Mouse (Mus musculus): ENCODE measurements around the gene Fpgs. TPM values are rescaled to one million over a fixed set of nuclear protein-coding genes. Genes with fewer than 3 reads are reported as not detected.

Gene Fpgs
- polyA plus RNA-seq, 1 experiment from 2014 or later, result 21.9 TPM

- 52% methylated on average over 11 of the region's 11 CpGs for WGBS
- no peak overlapping the region; the same call in 1 of the 2 replicates for H3K9ac ChIP-seq (ENCODE audit: low read length)
- no peaks in the 10 kb centered on the region for H3K36me3 ChIP-seq (ENCODE audit: control insufficient read depth, insufficient read depth, low read length)
- no peak for DNase-seq (ENCODE audit: low spot score)
- no peaks in the 10 kb centered on the region for H3K27me3 ChIP-seq (ENCODE audit: control insufficient read depth, insufficient read depth, low read length)
- no peak overlapping the region for H3K27ac ChIP-seq (ENCODE audit: low read depth, low read length)
- H3K4me3 ChIP-seq (ENCODE audit: low read depth, low read length), result no peak overlapping the region
- no peak overlapping the region for H3K4me2 ChIP-seq (ENCODE audit: low read depth, low read length, severe bottlenecking)
- ATAC-seq (replicated peaks; ENCODE audit: low FRiP score), result no peak
- H3K4me1 ChIP-seq (replicated peaks; ENCODE audit: control insufficient read depth, insufficient read depth, low read length), result no peaks in the 10 kb centered on the region
- H3K9me3 ChIP-seq (ENCODE audit: control insufficient read depth, low read length), result no peaks in the 10 kb centered on the region
Observed at GRCm38 (mm10) chr2:32637778-32638281, 66.1 kb downstream of the Fpgs start.

- no peak overlapping the region for H3K4me2 ChIP-seq (ENCODE audit: low read depth, low read length, severe bottlenecking)
- no peaks in the 10 kb centered on the region for H3K4me1 ChIP-seq (replicated peaks; ENCODE audit: control insufficient read depth, insufficient read depth, low read length)
- ATAC-seq (replicated peaks; ENCODE audit: low FRiP score) (no peak), DNase-seq (ENCODE audit: low spot score) (no peak)
- no peak overlapping the region for H3K4me3 ChIP-seq (ENCODE audit: low read depth, low read length)
- no peak overlapping the region for H3K27ac ChIP-seq (ENCODE audit: low read depth, low read length)
- H3K36me3 ChIP-seq (ENCODE audit: control insufficient read depth, insufficient read depth, low read length), result no peaks in the 10 kb centered on the region
- no peaks in the 10 kb centered on the region for H3K9me3 ChIP-seq (ENCODE audit: control insufficient read depth, low read length)
- WGBS, result 84% methylated on average over 7 of the region's 7 CpGs
- no peaks in the 10 kb centered on the region for H3K27me3 ChIP-seq (ENCODE audit: control insufficient read depth, insufficient read depth, low read length)
- H3K9ac ChIP-seq (ENCODE audit: low read length), result no peak overlapping the region
Observed at GRCm38 (mm10) chr2:32636617-32637016, 67.3 kb downstream of the Fpgs start.

- Histone ChIP-seq H3K27ac (ENCODE audit: low read depth, low read length) (no peak overlapping the region), H3K4me2 (ENCODE audit: low read depth, low read length, severe bottlenecking) (no peak overlapping the region), H3K9me3 (ENCODE audit: control insufficient read depth, low read length) (no peaks in the 10 kb centered on the region), H3K4me1 (replicated peaks; ENCODE audit: control insufficient read depth, insufficient read depth, low read length) (peaks cover 2% of the 10 kb centered on the region), H3K36me3 (ENCODE audit: control insufficient read depth, insufficient read depth, low read length) (no peaks in the 10 kb centered on the region), H3K27me3 (ENCODE audit: control insufficient read depth, insufficient read depth, low read length) (no peaks in the 10 kb centered on the region), H3K4me3 (ENCODE audit: low read depth, low read length) (no peak overlapping the region), H3K9ac (ENCODE audit: low read length) (no peak overlapping the region)
- WGBS, result 86% methylated on average over 10 of the region's 10 CpGs
- DNase-seq (ENCODE audit: low spot score), result no peak
- no peak for ATAC-seq (replicated peaks; ENCODE audit: low FRiP score)
Observed at GRCm38 (mm10) chr2:32634277-32635105, 69.5 kb downstream of the Fpgs start.

- Histone ChIP-seq H3K4me1 (replicated peaks; ENCODE audit: control insufficient read depth, insufficient read depth, low read length) (peaks cover 10% of the 10 kb centered on the region), H3K27me3 (ENCODE audit: control insufficient read depth, insufficient read depth, low read length) (no peaks in the 10 kb centered on the region), H3K27ac (ENCODE audit: low read depth, low read length) (no peak overlapping the region), H3K9ac (ENCODE audit: low read length) (no peak overlapping the region), H3K36me3 (ENCODE audit: control insufficient read depth, insufficient read depth, low read length) (no peaks in the 10 kb centered on the region), H3K4me2 (ENCODE audit: low read depth, low read length, severe bottlenecking) (no peak overlapping the region), H3K9me3 (ENCODE audit: control insufficient read depth, low read length) (no peaks in the 10 kb centered on the region), H3K4me3 (ENCODE audit: low read depth, low read length) (no peak overlapping the region)
- 79% methylated on average over 5 of the region's 5 CpGs for WGBS
- no peak for DNase-seq (ENCODE audit: low spot score)
- no peak for ATAC-seq (replicated peaks; ENCODE audit: low FRiP score)
Observed at GRCm38 (mm10) chr2:32633660-32634059, 70.3 kb downstream of the Fpgs start.

MicroRNAs within 50 kb of the gene (microRNA counts, 519-probe panel; counts per million panel counts)
- microRNA mmu-miR-1954 (31.2 counts per million), microRNA mmu-miR-2861 (31.2 counts per million)

Small RNA genes lying within 50 kb of the gene (microRNA-seq; reads per million reads assigned to microRNA genes)
- gene Gm47291 (ENCODE audit: insufficient number of aligned reads) (not detected), gene Mir1954 (ENCODE audit: insufficient number of aligned reads) (not detected), gene Mir2861 (ENCODE audit: insufficient number of aligned reads) (not detected), gene Mir3960 (ENCODE audit: insufficient number of aligned reads) (not detected), gene Mir8093 (ENCODE audit: insufficient number of aligned reads) (not detected)

Other genes starting within 250 kb of the Fpgs start
- 10.4 and 10.6 TPM in 2 replicates for gene Fam102a, start 168.8 kb downstream of the Fpgs start, polyA plus RNA-seq (2014; fragmentation: Nextera tagmentation; extraction: Ambion mirVana)
- gene Dpm2, start 133.3 kb downstream of the Fpgs start, polyA plus RNA-seq (2014; fragmentation: Nextera tagmentation; extraction: Ambion mirVana), result 98.9 and 102 TPM in 2 replicates
- gene Pip5kl1, start 129.3 kb downstream of the Fpgs start, polyA plus RNA-seq (2014; fragmentation: Nextera tagmentation; extraction: Ambion mirVana), result 1.8 and 2.3 TPM in 2 replicates
- gene 9430097D07Rik, start 128.5 kb downstream of the Fpgs start, polyA plus RNA-seq (2014; fragmentation: Nextera tagmentation; extraction: Ambion mirVana), result 0.35 TPM in 1 of 2 replicates, not detected in the other
- 15.4 and 16.7 TPM in 2 replicates for gene St6galnac4, start 117.0 kb downstream of the Fpgs start, polyA plus RNA-seq (2014; fragmentation: Nextera tagmentation; extraction: Ambion mirVana)
- gene St6galnac6, start 104.4 kb downstream of the Fpgs start, polyA plus RNA-seq (2014; fragmentation: Nextera tagmentation; extraction: Ambion mirVana), result 4.7 and 5.1 TPM in 2 replicates
- gene Ak1, start 82.4 kb downstream of the Fpgs start, polyA plus RNA-seq (2014; fragmentation: Nextera tagmentation; extraction: Ambion mirVana), result 18.9 and 20.6 TPM in 2 replicates
- 25.5 and 25.9 TPM in 2 replicates for gene Eng, start 57.5 kb downstream of the Fpgs start, polyA plus RNA-seq (2014; fragmentation: Nextera tagmentation; extraction: Ambion mirVana)
- gene Cdk9, start 8.9 kb upstream of the Fpgs start, polyA plus RNA-seq (2014; fragmentation: Nextera tagmentation; extraction: Ambion mirVana), result 79.2 and 95.7 TPM in 2 replicates
- gene Sh2d3c, start 16.9 kb upstream of the Fpgs start, polyA plus RNA-seq (2014; fragmentation: Nextera tagmentation; extraction: Ambion mirVana), result 33.2 and 33.7 TPM in 2 replicates
- 2.1 and 2.3 TPM in 2 replicates for gene 6330409D20Rik, start 36.9 kb upstream of the Fpgs start, polyA plus RNA-seq (2014; fragmentation: Nextera tagmentation; extraction: Ambion mirVana)
- 56.8 and 68.3 TPM in 2 replicates for gene Tor2a, start 53.1 kb upstream of the Fpgs start, polyA plus RNA-seq (2014; fragmentation: Nextera tagmentation; extraction: Ambion mirVana)
- 0.80 and 0.84 TPM in 2 replicates for gene Ttc16, start 71.5 kb upstream of the Fpgs start, polyA plus RNA-seq (2014; fragmentation: Nextera tagmentation; extraction: Ambion mirVana)
- 3.3 and 4.6 TPM in 2 replicates for gene Ptrh1, start 71.6 kb upstream of the Fpgs start, polyA plus RNA-seq (2014; fragmentation: Nextera tagmentation; extraction: Ambion mirVana)
- 0.33 and 0.87 TPM in 2 replicates for gene Cfap157, start 80.3 kb upstream of the Fpgs start, polyA plus RNA-seq (2014; fragmentation: Nextera tagmentation; extraction: Ambion mirVana)
- 44.0 and 44.6 TPM in 2 replicates for gene Stxbp1, start 143.1 kb upstream of the Fpgs start, polyA plus RNA-seq (2014; fragmentation: Nextera tagmentation; extraction: Ambion mirVana)
- gene Fam129b, start 172.0 kb upstream of the Fpgs start, polyA plus RNA-seq (2014; fragmentation: Nextera tagmentation; extraction: Ambion mirVana), result 13.8 and 15.4 TPM in 2 replicates

Measured in forebrain, embryonic 11.5 days (tissue).